Mouse (Mus musculus): ENCODE results near the gene 4930469K13Rik. TPM values are rescaled to one million over a fixed set of nuclear protein-coding genes. Genes with fewer than 3 reads are reported as not detected.
"Not testable (repeated sequence)": the region's sequence is repeated elsewhere in the genome, so short reads cannot be mapped to it uniquely, and the experiment has no call there.

4930469K13Rik gene
- polyA plus RNA-seq (2012; ENCODE audit: insufficient read depth, insufficient read length, low replicate concordance, missing spikeins), result not detected in 2 replicates

DNA sequence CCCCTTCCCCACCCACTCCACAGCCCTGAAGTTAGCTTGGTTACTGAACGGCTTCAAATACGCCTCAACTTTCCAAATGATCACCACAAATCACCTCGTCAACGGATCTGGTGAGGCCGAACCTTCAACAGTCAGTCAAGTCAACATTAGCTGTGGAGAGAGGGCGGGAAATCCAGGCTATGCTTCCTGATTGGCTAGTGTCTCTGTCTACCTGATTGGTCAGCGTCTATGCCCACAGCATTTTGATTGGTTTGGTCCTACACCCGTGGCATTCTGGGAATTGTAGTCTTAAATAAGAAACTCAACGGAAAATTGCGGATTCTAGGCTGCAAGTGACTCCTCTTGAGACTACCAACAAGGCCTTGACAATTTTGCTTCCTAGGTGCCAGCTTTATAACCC is at the start of gene 4930469K13Rik:
4930469K13Rik (minus strand) TSS at position 133 of the 400 bp plus-strand sequence.
- no peaks in the 10 kb centered on the region for H3K4me1 ChIP-seq (ENCODE audit: control insufficient read depth, insufficient read depth, low read length)
- no peak within 1 kb of the TSS for H3K27ac ChIP-seq (ENCODE audit: insufficient read depth, low read depth, low read length)
- no peak for TF ChIP-seq POLR2A (IDR thresholded peaks at IDR 0.05; ENCODE audit: insufficient read depth, low read depth, low read length)
- WGBS, result 89% methylated on average over 10 of the region's 10 CpGs
- no peak within 1 kb of the TSS for H3K4me3 ChIP-seq (ENCODE audit: insufficient read depth, low read depth, low read length)

DNA sequence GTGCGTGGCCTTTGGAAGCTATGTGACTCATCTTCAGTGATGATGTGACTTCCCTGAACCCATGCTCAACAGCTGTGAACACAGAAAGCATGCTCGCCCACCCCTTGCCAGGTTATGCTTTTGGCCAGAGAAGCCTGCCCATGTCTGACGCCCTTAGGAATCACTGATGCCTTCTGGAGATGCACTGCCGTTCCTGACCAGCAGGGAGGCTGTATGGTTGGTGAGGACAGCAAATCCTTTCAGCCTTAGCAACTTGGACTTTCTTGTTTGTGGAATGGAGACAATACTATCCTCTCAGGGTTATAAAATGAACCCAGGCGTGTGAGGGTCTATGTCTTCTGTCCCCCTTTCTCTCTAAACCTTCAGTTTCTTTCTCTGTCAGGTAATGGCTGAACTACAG is 48.6 kb upstream of the 4930469K13Rik start:
- Histone ChIP-seq H3K4me3 (ENCODE audit: insufficient read depth, low read depth, low read length) (no peak overlapping the region), H3K4me1 (ENCODE audit: control insufficient read depth, insufficient read depth, low read length) (no peaks in the 10 kb centered on the region), H3K27ac (ENCODE audit: insufficient read depth, low read depth, low read length) (no peak overlapping the region)
- TF ChIP-seq POLR2A (IDR thresholded peaks at IDR 0.05; ENCODE audit: insufficient read depth, low read depth, low read length) (no peak), CTCF (IDR thresholded peaks at IDR 0.05; ENCODE audit: insufficient read depth, low read depth, low read length) (no peak)
- 85% methylated on average over 5 of the region's 5 CpGs for WGBS

DNA sequence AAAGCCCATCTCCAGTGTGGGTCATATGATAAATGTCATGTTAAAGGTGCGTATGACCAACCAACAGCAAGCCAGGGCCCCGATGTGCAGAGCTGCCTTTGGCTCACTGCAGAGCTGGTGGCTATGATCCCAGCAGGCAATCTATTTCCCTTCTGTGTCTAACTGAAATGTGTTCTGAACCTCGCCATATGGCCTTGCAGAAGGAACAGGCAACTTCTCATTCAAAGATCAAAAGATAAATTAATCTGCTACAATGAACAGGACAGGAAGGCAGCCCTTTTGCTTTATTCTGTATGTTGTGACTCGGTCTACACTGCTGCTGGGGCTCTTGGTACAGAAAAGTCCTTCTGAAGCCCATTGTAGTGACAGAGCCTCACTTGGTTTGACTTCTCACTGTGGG is 46.1 kb upstream of the 4930469K13Rik start:
- H3K4me1 ChIP-seq (ENCODE audit: control insufficient read depth, insufficient read depth, low read length), result no peaks in the 10 kb centered on the region
- no peak overlapping the region for H3K27ac ChIP-seq (ENCODE audit: insufficient read depth, low read depth, low read length)
- 90% methylated on average over 4 of the region's 4 CpGs for WGBS
- TF ChIP-seq CTCF (IDR thresholded peaks at IDR 0.05; ENCODE audit: insufficient read depth, low read depth, low read length) (no peak), POLR2A (IDR thresholded peaks at IDR 0.05; ENCODE audit: insufficient read depth, low read depth, low read length) (no peak)
- no peak overlapping the region for H3K4me3 ChIP-seq (ENCODE audit: insufficient read depth, low read depth, low read length)

DNA sequence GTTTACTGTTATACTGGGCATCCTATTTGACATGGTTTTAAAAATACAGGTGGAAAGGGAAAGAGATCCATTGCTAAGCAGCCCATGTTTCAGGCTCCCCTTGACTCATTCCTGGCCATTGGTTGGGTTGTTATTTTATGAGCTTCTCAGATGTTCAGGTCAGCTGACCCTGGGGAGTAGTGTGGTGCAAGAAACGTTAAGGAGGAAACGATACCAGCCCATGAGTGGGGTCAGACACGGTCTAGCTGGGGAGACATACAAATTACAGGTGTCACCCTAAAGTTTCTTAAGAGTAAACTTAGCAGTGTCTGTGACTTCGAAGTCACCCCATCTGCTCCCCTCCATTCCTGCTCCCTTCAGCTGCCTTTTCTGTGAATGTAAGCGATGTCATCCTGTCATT is 45.6 kb upstream of the 4930469K13Rik start:
- no peak overlapping the region for H3K4me3 ChIP-seq (ENCODE audit: insufficient read depth, low read depth, low read length)
- WGBS, result 91% methylated on average over 5 of the region's 5 CpGs
- TF ChIP-seq CTCF (IDR thresholded peaks at IDR 0.05; ENCODE audit: insufficient read depth, low read depth, low read length) (no peak), POLR2A (IDR thresholded peaks at IDR 0.05; ENCODE audit: insufficient read depth, low read depth, low read length) (no peak)
- no peaks in the 10 kb centered on the region for H3K4me1 ChIP-seq (ENCODE audit: control insufficient read depth, insufficient read depth, low read length)
- H3K27ac ChIP-seq (ENCODE audit: insufficient read depth, low read depth, low read length), result no peak overlapping the region

DNA sequence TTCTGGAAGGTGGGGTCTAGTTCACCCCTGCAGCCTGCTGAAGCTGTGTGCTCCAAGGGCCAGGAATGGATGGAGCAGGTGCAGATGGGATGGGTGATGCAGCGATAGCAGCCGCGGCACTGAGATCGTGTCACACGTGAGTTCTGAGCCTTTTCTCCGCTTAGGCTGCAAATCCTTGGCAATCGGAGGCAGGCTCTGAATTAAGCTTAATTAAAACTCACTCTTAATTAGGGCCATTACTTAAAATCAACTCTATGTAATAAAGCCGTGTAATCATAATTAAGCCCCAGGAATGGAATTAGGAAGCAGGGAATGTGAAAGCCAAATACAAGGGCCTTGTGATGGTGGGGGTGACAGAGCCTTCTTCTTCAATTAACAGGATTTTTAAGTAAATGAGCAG is 40.9 kb upstream of the 4930469K13Rik start:
- 46% methylated on average over 8 of the region's 8 CpGs for WGBS
- no peak for TF ChIP-seq CTCF (IDR thresholded peaks at IDR 0.05; ENCODE audit: insufficient read depth, low read depth, low read length)
- TF ChIP-seq POLR2A (IDR thresholded peaks at IDR 0.05; ENCODE audit: insufficient read depth, low read depth, low read length), result no peak
- H3K4me1 ChIP-seq (ENCODE audit: control insufficient read depth, insufficient read depth, low read length), result no peaks in the 10 kb centered on the region

DNA sequence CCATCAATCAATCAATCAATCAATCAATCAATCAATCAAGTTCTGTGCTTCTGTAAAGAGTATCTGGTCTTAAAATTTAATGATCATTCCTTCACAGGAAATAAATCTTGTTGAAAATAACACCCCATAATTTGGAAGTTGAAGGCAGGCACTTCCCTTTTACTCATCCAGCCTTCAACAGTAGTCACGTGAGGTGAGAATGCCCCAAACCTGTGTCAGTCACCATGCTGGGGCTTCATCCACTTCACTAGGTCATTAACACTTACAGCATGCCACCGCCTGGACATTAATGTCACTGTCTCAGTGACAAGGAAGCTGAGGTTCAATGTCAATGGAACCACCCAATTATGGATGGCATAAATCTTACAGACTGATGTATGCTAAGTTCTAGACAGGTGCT is 30.1 kb upstream of the 4930469K13Rik start:
- H3K27ac ChIP-seq (ENCODE audit: insufficient read depth, low read depth, low read length), result no peak overlapping the region
- H3K4me1 ChIP-seq (ENCODE audit: control insufficient read depth, insufficient read depth, low read length), result no peaks in the 10 kb centered on the region
- 93% methylated on average over 2 of the region's 2 CpGs for WGBS
- TF ChIP-seq CTCF (IDR thresholded peaks at IDR 0.05; ENCODE audit: insufficient read depth, low read depth, low read length) (no peak), POLR2A (IDR thresholded peaks at IDR 0.05; ENCODE audit: insufficient read depth, low read depth, low read length) (no peak)
- H3K4me3 ChIP-seq (ENCODE audit: insufficient read depth, low read depth, low read length), result no peak overlapping the region

More for the DNA sequence above, 40.9 kb upstream of the 4930469K13Rik start:
- no peak overlapping the region for H3K4me3 ChIP-seq (ENCODE audit: insufficient read depth, low read depth, low read length)
- H3K27ac ChIP-seq (ENCODE audit: insufficient read depth, low read depth, low read length), result no peak overlapping the region

DNA sequence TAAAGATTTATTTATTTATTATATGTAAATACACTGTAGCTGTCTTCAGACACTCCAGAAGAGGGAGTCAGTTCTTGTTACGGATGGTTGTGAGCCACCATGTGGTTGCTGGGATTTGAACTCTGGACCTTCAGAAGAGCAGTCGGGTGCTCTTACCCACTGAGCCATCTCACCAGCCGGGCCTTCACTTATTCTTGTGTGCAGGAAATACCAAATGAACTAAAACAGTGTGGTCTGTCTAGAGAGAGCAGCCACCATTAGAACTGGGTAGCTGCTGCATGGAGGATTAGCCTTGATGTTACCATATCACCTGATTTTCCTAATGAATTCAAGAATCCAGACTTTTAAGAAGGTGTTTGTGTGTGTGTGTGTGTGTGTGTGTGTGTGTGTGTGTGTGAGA is 27.4 kb upstream of the 4930469K13Rik start:
- 92% methylated on average over 3 of the region's 3 CpGs for WGBS
- H3K4me3 ChIP-seq (ENCODE audit: insufficient read depth, low read depth, low read length); H3K4me1 ChIP-seq (ENCODE audit: control insufficient read depth, insufficient read depth, low read length); H3K27ac ChIP-seq (ENCODE audit: insufficient read depth, low read depth, low read length): not testable (repeated sequence)

DNA sequence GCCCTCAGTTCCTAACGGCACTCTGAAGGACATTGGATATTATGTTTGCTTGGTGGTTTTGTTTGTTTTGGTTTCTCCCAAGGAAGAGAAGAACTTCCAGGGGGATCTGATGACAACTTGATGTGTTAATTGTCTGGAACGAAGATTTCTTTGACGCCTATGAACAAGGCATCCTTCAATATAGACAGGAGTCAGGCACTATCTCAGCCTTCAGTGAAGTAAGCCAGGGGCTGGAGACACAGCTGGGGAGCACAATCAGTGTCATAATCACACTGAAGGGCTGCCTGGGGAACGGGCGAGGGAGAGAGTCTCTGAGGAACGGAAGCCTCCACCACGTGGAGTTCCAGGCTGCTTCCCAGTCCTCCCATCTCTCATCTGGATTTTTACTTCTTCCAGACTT is 26.5 kb upstream of the 4930469K13Rik start:
- Histone ChIP-seq H3K4me3 (ENCODE audit: insufficient read depth, low read depth, low read length) (no peak overlapping the region), H3K27ac (ENCODE audit: insufficient read depth, low read depth, low read length) (no peak overlapping the region), H3K4me1 (ENCODE audit: control insufficient read depth, insufficient read depth, low read length) (no peaks in the 10 kb centered on the region)
- 66% methylated on average over 7 of the region's 7 CpGs for WGBS
- TF ChIP-seq POLR2A (IDR thresholded peaks at IDR 0.05; ENCODE audit: insufficient read depth, low read depth, low read length) (no peak), CTCF (IDR thresholded peaks at IDR 0.05; ENCODE audit: insufficient read depth, low read depth, low read length) (no peak)

DNA sequence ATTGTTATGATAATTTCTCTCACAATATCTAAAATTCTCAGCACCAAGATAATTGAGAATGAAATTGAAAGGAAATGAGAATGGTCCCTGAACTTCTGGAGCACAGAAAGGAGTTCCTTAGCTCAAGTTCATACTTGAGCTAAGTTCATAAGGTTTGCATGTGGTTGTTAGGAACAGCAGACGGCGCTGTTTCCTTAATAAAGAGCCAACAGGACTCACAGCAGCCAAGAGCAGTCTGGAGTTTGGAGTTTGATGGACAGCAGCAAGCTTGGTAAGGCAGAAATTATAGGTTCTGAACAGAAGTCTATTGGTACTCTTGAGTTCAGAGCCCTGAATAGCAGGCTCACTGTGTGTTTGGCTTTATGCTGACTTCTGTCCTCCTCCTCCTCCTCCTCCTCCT is 24.8 kb upstream of the 4930469K13Rik start:
- TF ChIP-seq POLR2A (IDR thresholded peaks at IDR 0.05; ENCODE audit: insufficient read depth, low read depth, low read length) (no peak), CTCF (IDR thresholded peaks at IDR 0.05; ENCODE audit: insufficient read depth, low read depth, low read length) (no peak)

DNA sequence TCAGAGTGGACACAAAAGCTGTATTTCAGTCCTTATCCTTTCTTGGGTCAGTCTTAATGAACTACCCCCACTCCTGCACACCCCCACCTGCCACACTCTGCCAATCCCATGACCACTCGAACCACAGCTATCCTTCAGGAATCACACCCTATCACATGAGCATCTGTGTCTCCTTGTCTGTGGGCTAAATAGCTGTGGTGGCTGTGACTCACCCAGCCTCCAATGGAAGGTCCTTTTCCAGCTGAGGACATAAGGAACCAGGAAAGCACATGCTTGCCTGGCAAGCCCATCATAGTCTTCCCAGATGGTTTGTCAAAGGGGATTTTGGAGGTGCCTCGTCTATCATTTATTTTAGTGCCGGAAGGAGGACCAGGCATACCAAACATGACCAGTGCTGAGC is 20.0 kb upstream of the 4930469K13Rik start:
- WGBS, result 76% methylated on average over 3 of the region's 3 CpGs
- H3K27ac ChIP-seq (ENCODE audit: insufficient read depth, low read depth, low read length), result no peak overlapping the region
- H3K4me1 ChIP-seq (ENCODE audit: control insufficient read depth, insufficient read depth, low read length), result no peaks in the 10 kb centered on the region; the same call in 1 of the 2 replicates
- H3K4me3 ChIP-seq (ENCODE audit: insufficient read depth, low read depth, low read length), result no peak overlapping the region
- TF ChIP-seq POLR2A (IDR thresholded peaks at IDR 0.05; ENCODE audit: insufficient read depth, low read depth, low read length), result no peak
- TF ChIP-seq CTCF (IDR thresholded peaks at IDR 0.05; ENCODE audit: insufficient read depth, low read depth, low read length), result no peak

More for the DNA sequence above, 24.8 kb upstream of the 4930469K13Rik start:
- Histone ChIP-seq H3K27ac (ENCODE audit: insufficient read depth, low read depth, low read length) (no peak overlapping the region), H3K4me3 (ENCODE audit: insufficient read depth, low read depth, low read length) (no peak overlapping the region), H3K4me1 (ENCODE audit: control insufficient read depth, insufficient read depth, low read length) (no peaks in the 10 kb centered on the region; the same call in 1 of the 2 replicates)
- WGBS, result 3% methylated on average over 2 of the region's 2 CpGs

Data from olfactory bulb, adult 2 months (tissue).